Mouse (Mus musculus): ENCODE measurements around the gene Tenm3.

The Tenm3 gene

DNA sequence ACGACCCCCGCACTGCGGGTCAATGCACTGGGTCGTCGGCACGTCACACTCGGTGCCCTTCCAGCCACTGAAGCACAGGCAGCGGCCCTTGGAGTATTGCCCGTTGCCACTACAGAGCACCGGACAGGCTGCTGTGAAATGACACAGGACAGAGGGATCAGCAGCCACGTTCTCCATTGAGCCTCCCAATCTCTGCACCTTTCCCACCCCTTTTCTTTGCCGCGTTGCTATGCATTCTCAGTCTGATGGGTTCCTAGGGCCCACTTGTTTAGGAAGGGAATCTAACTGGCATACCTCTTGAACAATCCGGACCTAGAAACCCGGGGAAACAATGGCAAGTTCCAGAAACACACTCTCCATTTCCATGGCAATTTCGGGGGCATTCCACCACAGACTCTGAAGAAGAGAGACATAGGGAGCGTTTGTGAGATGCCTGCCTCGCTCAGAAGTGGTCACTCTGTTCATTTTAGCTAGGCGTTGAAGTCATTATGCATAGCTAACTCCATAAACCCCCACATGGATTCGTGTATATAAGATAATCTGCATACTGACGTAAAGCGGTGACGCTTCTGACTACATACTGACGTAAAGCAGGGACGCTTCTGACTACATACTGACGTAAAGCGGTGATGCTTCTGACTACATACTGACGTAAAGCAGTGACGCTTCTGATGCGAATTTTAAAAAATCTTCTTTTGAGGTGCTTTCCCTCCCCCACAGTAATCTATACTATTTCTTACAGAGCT is 501.3 kb downstream of the Tenm3 start:
- no peak for DNase-seq (ENCODE audit: low read depth, low spot score)

DNA sequence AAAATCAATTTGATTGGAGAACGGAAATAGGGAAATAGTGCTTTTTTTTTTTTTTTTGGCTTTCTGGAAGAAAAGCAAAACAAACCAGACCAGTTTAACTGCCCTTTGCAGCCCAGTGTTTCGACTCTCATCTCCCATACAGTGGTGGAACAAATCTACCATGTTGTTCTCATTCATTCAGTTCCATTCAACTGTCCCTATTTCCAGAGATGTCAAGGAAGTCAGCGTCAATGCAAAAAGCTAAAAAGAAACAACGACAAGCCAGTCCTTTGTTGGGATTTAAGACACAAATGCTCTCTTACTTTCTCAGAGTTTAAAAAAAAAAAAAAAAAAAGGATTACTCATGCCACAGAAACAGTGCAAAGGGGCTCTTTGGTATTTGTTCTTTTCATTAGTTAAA is 502.1 kb downstream of the Tenm3 start:
- DNase-seq (ENCODE audit: low read depth, low spot score): no peak

DNA sequence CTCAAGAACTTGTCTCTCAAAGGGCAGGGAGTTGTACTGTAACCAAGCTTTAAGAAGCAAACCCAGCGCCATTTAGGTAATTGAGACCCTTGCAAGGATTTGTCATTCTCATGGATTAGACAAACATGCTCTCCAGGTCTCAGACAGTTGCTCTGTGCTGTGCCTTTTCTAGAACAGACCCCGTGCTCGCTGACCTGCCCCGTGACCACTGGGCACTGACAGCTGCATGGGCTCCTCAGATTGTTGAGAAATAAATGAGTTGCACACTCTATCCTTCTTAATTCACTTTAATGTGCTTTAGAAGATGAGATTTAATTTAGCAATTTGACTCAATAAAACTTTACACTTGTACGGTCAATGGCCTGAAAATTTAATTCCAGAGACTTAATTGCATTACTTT is 502.5 kb downstream of the Tenm3 start:
- DNase-seq (ENCODE audit: low read depth, low spot score): no peak

DNA sequence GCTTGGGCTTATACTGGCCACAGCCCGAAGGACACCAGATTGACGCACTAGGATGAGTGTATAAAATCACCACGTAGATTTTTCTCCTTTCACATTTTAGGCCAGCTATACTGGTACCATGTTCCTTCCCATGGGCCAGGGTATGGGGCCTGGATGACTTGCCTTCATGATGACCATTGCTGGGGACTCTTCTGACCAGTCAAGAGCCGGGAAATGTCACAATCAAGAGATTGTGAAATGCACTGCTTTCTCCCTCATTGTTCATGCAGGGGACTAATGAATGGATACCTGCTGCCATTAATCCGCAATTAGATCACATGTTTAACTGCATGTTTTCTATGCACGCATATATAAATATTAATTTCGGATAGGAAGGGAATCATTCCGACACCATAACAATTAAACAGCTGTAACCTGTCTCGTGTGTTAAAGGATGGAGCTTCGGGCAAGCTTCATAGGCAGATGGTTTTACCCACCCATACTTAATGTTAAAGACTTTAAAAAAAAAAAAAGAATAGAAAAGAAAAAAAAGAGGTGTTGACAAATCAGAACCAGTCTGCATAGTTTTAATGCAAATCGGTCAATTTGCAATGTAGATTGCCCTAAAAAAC is 521.0 kb downstream of the Tenm3 start:
- DNase-seq (ENCODE audit: low read depth, low spot score): no peak

DNA sequence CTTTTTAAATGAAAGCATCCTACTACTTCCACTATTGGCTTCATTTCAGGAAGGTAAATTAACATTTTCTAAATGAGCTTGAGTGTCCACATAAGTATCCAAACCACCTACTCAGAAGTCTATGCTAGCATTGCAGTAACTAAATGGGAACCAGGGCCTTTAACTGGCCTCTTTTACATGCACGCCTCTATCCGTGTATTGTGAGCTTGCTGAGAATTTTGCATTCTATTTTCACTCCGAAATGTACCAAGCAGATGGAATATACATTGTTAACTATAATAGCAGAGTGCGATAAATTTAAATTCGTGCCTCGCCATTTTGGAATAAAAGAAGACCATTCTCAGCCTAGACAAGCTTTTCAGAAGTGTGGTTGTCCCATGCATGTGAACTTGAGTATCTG is 521.5 kb downstream of the Tenm3 start:
- DNase-seq (ENCODE audit: low read depth, low spot score): no peak

DNA sequence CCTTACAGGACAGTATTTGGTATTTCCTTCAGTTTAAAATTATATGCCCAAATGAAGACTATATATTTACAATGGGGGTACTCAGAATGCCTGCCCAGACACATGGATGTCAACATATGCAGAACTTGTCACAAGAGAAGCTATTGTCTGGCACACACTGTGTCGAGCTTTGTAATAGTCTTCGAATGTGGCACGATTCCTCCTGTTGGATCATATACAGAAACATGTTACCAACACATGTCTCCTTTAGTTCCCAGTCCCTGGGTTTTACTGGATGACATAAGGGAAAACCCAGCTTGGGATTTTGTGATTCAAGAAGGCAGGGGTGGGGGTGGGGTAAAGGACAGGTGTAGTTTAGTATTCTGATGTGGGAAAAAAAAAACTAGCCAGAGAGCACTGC is 524.1 kb downstream of the Tenm3 start:
- no peak for DNase-seq (ENCODE audit: low read depth, low spot score)

DNA sequence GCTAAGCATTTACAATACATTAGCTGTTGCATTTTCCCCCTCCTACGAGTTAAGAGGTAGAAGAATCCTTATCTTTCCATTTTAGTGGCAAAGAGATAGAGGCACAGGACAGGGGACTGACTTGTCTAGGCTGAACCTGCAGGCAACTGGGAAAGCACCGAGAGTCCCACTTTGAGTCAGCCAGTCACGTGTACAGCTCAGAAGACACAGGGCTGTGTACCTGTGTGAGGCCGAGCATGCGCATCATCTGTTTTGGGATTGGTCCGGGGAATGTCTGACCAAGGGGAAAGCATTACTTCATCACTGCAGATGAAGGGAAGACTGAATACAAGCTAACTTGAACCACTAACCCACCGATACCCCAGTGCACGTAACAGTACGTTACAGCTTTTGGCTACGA is 526.3 kb downstream of the Tenm3 start:
- DNase-seq (ENCODE audit: low read depth, low spot score): peak; percentile 64

DNA sequence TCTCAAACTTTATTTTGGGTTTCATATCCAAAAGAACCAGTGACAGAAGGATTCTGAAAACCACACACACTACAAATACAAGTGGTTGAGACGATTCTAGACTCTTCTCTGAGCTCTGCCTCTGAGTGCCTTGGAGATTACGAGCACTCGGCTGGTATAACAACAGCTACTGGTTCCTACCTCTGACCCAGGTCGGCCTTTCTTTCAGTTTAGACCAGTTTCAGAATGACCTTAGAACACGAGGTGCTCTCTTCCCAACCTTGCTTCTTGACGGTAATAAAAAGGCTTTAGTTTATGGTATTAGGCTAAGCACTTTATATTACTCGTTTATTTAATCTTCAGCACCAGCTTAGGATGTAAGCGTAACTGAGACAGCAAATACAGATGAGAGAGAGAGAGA is 528.1 kb downstream of the Tenm3 start:
- DNase-seq (ENCODE audit: low read depth, low spot score): no peak

DNA sequence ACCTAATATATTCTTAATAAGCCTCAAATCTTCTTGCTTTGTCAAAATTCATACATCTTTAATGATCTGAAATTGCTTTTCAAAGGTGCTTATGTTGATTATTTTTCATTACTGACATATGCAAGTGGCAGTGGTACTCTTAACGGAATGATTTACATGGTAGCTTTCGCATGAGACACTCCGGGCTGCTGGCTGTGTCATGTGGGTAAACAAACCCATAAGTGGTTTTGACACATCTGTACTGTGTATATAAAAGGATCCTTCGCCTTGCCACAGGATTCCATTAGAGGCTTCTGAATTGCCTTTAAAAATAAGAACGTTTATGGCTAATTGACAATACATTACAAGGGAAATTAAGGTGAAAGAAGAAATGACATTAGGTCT is 529.8 kb downstream of the Tenm3 start:
- no peak for DNase-seq (ENCODE audit: low read depth, low spot score)

DNA sequence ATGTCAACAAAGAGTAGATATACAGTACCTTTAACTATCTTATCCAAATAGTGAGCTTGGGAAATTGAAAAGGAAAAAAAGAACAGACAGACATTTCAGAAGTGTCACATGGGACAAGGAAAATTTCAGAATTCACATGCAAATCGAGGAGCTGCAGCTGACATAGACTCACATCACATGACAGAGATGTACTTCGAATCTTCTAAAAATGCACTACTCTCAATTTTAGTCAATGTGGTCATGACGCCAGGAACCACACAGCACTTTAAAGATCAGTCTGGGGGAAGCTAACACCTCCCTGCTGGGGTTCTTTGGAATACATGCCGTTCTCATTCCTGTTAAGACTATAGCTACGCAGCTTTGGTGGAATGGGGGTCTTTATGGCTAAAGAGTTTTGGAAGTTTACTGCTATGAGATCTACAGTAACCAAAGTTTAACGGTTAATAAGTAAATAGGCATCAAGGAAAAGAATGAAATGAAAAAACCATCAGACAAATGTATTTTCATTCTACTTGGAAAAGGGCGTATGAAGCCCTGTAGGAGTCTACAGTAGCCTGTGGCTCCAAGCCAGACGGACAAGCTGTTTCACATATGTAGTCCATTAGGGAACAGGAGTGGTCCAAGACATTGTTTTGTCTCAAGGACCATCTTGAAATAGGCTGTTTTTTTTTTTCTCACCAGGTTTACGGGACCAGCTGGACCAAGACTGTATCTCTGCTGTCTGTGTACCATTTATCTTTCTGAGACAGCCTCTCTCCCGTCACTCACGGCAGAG is 530.4 kb downstream of the Tenm3 start:
- DNase-seq (ENCODE audit: low read depth, low spot score): peak; percentile 62

DNA sequence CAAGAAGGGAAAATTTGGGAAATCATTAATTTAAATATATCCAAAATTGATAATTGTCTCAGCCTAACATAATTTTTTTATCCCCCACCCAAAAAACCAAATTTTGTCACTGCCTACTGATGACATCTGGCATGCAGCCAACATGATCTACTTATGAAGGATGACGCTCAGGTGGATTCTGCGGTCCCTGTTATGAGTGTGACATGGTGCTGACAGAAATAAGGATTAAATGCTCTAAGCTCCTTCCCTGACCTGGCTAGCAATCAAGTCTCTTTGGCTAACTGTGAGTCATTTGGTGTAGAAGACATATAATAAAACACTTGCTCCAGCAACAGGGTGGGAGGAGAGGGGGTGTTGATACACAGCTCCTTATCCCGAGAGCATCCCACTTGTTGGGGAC is 532.0 kb downstream of the Tenm3 start:
- no peak for DNase-seq (ENCODE audit: low read depth, low spot score)

DNA sequence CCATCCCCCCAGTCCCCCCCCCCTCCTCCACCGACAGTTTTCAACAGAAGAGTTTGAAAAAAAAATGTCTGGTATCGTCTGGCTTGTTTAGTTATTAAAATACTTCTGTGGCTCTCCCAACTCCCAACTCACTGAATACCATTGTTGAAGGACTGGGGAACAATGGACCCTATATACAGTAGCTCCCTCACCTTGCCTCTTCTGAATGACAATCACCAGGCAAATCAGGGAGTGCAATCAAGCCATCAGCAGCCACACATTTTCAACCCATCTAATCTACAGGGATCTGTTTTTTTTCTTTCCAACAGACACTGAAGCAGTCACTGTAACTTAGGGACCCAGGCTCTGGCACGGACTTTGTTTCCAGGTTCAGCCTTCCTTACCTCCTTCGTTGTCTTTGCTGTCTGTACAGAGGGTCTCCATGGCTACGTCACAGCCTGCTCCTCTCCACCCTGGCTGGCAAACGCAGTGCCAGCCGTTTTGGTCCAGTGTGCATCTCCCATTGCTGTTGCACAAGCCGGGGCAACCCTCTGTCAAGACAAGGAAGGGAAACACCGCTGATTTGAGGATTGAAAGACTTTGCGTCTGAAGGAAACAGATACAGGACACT is 533.4 kb downstream of the Tenm3 start:
- DNase-seq (ENCODE audit: low read depth, low spot score): no peak

DNA sequence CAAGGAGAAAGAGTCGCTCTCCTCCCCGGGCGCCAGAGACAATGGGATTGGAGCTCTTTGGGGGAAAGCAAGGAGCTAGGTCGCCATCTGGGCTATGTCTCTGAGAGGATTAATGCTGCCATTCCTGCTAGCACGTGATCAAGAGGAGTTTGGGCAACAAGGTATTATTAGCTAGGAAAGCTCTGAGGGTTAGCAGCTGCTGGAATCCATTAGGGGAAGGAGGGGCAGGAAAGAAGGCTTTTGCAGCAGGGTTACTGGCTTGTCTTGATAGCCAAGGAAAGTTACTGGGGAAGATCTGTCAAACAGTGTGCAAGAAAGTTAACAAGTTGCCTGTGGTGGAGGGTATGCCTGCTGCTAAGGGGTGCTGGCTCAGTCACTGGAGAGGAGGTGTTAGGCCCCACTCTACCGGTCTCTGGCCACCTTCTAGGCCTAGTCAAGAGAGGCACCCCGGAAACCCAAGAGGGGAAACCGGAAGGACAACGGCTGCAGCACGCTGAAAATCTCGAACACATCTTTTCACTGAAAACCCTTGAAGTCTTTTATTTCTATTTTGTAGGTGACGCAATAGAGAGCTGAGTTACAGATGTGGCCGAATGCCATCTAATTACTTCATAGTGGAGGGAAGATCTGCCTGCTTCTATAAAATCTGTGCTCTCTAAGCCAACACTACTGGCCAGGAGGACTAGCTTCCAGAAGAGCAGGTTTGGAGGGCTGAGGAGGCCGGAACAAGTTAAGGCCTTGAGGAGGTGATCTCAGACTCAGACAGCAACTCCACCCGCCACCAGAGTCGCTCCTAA is 534.4 kb downstream of the Tenm3 start:
- DNase-seq (ENCODE audit: low read depth, low spot score): no peak

DNA sequence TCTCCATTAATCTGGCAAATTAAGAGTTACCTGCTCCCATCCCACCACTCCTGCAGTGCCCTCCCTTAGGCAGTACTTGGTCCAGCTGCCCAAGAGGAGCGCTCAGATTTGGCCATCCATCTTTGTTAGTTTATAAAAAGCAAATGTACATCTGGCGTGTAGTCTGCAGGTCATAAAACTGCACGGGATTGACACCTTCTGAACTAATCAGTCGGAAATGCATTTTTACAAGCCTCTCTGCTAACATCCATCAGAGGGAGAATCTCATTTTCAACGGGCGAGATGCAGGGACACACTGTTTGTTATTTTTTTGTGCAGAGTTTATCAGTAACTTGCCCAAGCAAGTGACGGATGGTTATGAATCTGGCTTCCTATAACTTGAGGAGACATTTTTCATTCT is 539.5 kb downstream of the Tenm3 start:
- DNase-seq (ENCODE audit: low read depth, low spot score): no peak

DNA sequence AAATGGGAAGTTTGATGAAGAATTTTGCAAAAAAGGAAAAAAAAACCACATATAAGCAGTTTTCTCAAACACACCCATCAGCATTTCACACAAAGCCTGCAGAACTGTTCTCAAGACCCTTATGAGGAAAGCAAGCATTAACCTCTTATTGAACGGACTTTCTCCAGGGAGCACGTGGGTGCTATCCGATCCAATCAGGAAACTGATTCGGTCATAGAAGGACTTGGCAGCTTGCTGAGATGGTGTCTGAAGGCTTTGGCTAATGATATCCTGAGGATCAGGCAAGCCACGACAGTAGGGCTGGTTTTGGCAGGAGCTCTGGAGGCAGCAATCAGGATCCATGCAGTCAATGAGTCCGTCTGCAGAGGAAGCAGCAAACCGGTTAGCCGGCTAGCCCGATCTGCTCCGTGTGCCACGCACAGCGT is 543.1 kb downstream of the Tenm3 start:
- DNase-seq (ENCODE audit: low read depth, low spot score): peak; percentile 12

DNA sequence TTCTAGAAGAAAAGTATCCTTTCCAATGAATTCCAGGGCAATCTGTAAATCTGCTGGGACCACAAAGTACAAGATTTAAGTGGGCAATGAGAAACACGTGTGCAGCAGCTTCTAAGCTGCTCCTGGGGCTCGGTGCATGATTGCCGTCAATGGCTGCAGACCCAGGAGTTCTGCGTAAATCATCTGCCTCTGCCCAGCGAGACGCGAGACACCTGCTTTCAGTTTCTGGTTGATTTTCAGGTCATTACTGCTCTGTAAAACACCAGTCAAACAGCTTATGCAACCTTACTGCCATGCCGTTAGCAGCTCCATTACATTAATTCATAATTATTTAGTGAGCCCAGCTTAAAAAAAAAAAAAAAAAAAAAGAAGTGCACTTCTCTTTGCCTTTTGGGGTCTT is 543.7 kb downstream of the Tenm3 start:
- DNase-seq (ENCODE audit: low read depth, low spot score): peak; percentile 72

DNA sequence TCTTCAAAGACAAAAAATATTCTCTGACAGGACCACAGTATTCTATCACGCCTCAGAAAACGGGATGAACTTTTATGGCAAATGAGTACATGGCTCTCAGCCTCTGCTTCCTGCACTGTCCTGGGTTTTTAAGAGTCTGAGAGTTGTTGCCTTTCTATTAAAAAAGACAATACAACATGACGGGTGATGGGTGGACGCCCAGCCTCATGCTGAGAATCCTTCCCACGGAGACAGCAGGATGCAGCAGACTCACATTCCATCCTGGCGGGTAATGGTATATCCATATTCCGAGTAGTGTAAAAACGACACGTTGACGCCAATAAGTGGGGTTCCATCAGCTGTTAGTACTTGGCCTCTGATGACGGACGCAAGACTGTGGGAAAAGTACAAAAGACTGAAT is 544.4 kb downstream of the Tenm3 start:
- no peak for DNase-seq (ENCODE audit: low read depth, low spot score)

DNA sequence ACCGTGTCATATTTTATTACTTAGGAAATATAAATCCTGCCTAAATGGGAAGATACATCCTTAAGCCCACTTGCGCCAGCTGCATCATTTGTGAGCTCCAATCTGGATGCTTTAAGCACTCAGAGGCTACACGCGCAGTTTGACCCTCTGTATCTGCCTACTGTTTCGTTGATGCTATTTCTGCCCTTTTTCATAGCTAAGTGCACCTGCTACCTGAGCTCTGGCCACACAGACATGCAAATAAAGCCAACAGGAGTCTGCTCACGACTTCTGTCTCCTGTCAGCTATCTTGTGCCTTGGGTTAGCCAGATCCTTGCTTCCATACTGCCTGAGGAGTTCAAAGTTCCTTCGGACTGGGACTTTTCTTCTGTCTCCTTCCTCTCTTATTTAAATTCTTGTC is 547.4 kb downstream of the Tenm3 start:
- DNase-seq (ENCODE audit: low read depth, low spot score): peak; percentile 65

DNA sequence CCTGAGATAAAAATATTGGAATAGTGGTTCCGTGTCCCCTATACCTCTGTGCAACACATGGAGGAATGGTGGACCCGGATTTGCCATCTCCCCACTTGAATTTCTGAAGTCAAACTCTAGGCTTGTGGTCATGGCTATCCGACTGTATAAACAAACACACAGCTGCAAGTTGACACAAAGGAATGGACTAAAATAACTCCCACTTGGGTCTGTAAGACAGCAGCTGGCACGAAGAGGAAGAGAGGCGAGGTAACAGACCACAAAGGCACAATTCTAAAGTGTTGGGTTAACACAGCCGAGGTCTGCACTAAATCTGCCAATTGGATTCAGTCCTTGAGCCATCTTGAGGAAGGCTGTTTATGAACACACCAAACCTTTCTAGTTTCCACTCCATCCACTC is 548.2 kb downstream of the Tenm3 start:
- peak; percentile 73 for DNase-seq (ENCODE audit: low read depth, low spot score)

DNA sequence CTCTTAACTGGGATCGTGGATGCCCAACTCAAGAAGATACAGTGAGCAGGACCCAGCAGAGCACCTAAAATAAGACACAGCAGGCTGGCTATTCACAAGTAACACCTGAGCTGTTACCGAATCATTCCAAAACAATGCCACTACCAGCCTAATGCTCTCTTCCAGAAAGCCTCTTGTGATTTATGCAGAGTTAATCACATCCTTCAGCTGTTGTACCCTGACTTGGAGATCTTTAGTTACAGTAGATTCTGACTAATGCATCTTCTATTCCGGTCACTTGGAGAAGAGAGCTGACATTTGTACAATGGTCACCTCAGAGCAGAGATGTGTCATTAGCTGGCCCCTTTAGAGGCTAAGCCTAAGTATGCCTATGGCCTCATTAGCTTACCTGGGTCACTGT is 550.0 kb downstream of the Tenm3 start:
- DNase-seq (ENCODE audit: low read depth, low spot score): no peak

DNA sequence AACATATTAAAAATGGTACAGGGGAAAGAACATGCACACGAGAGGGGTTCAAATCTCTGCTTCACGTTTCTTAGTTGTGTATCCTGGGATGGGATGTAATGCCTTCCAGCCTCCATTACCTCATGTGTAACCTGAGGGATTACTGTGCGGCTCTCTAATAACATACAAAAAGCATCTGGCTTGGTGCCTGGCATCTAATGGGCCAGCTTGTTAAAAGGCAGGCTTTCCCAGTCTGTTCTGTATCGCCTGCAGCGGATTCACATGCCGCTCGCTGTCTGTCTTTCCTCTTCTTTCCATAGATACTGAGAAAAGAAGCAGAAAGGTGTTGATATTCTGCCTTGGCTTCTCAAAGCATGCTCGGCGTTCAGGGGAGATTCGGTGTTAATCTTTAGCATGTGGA is 558.3 kb downstream of the Tenm3 start:
- DNase-seq (ENCODE audit: low read depth, low spot score): no peak

DNA sequence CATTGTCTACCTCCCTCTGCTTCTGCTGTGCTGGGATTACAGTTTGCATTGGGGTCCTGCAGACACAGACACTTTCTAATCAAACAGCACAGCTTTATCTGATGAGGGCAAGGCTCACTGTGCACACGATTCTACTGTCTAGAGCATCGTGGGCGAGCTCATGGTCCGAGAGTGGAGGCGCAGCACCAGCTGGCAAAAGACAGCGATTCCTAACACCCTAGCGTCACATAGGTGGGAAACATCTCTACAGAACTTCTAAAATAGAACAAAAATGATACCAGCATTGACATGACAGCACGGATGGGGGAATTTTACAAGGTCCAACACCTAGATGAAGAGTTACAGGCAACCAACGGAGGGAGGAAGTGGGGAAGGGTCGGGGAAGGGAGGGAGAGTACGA is 561.9 kb downstream of the Tenm3 start:
- DNase-seq (ENCODE audit: low read depth, low spot score): no peak

All from A20 (cell line).